Mouse (Mus musculus) cerebellum, postnatal 4 days (tissue): ENCODE results near the gene Col25a1.

Source experiments
- DNase-seq, 2 experiments: peaks; one replicate each; pipeline ENCODE4 v3.0.0; 2022; ENCODE audit warnings: low spot score in 2 of 2, mixed read lengths in 1 of 2

Col25a1 gene

DNA sequence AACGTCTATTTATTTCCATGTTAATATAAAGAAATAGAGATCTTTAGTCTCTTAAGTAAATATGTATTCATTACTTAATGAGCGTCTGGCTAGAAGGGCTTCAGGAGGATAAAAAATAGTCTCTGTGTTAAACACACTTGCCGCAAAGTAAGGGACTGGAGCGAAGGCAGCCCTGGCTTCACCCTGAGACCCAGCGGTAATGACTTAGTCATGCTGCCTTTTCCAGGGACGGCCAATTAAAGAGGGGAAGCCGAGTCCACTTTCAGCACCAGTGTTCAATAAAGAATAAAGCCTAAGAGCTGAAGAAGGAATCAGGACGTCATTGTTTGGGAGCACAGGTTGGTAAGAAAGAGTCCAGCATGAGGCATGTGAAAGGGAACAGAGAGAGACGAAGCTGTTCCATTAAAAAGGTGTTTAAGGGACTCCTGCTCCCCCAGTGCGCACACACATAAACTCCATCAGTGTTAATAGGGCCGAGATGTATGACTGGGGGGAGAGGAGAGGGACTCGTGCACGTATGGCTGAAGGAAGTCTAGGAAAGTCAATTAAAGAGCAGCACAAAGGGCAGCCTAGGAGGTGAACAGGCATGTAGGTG, 30.1 kb downstream of the Col25a1 start:
- no peak for DNase-seq

DNA sequence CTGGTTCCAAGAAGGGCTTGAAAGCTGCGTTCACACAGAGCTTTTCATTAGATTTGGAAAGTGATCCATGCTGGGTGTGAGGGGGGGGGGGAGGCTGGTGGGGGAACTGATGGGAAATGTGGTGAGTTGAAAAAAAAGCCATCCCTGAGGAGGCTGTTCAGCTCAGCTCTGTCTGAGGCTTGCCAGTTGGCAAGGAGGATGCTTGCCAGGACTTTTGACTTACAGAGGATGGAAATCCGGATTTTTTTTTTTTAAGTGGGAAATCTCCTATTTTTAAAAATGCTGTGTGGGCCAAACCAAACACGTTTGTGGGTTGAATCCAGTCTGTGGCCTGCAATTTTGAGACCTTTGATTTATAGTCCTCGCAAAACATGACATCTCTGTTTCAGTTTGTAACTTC, 35.6 kb downstream of the Col25a1 start:
- no peak for DNase-seq

DNA sequence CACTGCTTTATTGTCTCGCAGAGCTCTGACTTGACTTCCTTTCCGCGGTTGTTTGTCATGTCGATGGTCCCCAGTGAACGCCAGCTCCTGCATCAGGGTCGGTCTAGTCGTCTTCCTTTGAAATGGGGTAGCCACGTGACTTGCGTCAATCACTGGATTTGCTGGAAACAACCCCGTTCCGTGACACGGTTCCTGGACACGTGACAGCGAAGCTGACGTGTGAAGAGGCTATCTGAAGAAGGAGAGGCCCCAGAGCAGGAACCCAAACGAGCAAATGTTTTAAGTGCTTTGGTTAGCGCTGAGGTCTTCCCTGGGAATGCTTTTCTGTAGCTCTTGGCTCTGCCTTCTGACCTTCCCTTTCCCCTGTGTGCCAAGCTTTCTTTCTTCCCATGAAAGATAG, 41.5 kb downstream of the Col25a1 start:
- no peak for DNase-seq

DNA sequence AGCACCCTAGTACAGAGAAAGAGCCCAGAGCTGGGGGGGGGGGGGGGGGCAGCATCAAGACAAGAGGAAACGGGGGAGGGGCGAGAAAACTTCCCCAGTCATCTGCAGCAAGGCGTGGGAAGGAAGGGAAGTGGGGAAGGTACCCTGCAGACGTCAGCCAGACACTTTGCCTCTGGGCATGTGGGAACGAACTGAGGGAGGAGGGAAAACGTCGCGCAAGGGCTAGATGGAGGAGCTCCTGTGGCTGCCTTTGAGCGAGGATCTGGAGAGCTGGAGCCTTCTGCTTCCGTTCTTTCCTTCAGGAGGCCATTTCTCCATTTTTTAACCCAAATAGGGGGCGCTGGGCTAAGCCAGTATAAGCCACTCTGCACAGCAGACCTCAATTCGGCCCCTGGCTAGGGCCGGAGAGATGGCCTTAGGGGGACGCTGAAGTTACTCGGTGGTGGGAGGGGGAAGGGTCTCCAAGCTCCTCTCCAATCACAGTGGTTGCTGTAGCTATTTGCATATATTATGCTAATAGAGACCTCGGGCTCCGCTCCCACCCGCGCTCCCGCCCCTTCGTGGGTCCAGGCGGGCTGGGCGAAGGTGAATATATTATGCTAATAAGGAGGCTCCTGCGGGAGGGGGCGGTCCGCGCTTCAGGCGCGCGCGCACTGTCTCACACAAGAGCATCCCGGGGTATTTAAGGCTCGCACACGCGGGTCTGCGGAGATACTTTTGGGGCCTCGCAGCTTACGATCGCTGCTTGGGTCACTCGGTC, 49.1 kb downstream of the Col25a1 start:
- DNase-seq, result peak; percentile 46 to 63

DNA sequence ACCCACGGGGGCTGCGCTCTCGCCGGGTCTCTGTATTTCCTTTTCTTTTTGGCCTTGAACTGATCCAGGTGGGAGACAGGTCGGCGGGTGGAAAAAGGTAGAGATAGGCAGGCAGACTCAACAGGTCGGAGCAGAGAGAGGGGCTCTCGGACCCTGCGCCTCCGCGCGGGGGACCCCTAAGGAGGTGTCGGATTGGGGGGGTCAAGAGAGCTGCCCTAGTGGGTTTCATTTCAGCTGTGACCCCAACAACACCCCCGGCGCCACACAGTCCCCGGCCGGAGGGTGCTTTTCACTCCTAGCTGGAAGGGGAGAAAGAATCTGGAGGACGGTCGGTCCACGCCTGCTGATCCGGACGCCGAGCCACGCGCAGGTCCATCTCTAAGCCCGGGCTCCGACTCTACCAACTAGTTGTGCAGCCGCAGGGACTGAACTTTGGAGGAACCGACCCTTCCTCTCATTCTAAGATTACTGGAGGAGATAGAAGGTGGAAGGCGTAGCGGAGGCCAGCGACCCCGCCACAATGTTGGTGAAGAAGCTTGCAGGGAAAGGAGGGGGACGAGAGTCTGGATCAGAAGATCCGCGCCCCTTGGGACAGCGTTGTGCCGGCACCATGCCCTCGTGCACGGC, 49.8 kb downstream of the Col25a1 start:
- DNase-seq, result peak in 1 of 2 experiments; percentile 9

DNA sequence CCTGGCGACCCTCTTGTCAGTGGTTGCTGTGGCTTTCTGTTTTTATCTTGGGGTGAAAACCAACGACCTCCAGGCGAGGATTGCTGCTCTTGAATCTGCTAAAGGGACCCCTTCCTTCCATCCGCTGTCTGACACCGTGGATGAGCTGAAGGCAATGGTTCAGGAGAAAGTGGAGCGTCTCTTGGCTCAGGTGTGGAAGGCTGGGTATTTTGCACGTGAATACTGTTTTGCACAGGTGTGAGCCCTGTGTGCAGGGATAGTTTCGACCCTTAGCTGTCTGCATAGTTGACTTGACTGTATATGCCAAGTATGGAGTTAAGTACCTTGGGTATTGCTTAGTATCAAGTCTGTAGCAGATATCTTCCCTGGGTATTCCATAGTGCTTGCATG, 50.3 kb downstream of the Col25a1 start:
- DNase-seq, result no peak

DNA sequence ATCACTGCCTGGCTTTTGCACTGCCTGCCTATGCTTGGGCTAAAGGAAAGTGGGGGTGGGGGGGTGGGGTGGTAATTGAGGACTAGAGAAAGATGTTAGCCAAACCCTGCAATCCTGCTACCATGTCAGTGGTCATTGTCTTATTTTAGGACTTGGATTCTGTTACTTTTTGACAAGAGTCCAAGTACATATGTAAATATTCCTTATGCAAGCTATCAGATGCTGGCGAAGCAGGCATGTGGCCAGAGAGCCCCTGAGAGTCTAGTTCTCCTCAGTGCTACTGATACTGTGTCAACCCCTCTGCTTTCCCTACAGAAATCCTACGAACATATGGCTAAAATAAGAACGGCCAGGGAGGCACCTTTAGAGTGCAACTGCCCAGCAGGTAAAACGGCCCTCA, 51.1 kb downstream of the Col25a1 start:
- no peak for DNase-seq

DNA sequence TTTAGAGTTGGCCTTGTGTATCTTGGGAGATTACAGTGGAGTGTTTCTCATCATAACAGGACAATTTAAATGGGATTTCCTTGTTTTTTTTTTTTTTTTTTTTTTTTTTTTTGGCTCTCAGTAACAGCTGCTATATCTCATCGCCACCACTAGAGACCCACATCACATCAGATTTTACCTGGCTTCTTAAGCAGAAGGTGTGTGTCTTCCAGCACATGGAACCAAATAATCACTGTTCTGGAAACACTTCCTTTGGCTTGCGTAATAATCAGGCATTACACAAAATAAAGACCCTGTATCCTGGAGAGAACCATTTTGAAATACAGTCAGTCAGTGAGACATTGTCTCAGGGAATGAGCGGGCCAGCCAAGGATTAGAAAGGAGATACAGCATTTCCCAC, 53.8 kb downstream of the Col25a1 start:
- DNase-seq, result no peak

DNA sequence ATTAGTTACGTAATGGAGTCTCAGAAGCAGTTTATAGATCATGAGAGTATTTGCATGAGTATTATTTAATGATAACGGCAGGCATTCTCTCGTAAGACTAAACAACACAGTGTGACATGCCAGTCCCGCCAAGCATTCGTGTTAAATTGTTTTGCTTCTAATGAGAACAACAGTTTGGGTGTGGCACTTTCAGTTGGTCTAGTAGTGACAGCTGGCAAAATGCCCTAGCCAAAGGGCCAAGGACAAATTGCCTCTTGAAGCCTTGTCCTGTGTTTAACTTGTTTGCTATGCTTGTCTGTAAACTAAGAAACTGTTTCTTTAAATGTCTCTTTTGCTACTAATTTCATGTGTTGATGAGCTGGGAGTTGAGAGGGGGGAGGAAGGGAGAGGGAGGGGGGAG, 56.3 kb downstream of the Col25a1 start:
- DNase-seq, result no peak

DNA sequence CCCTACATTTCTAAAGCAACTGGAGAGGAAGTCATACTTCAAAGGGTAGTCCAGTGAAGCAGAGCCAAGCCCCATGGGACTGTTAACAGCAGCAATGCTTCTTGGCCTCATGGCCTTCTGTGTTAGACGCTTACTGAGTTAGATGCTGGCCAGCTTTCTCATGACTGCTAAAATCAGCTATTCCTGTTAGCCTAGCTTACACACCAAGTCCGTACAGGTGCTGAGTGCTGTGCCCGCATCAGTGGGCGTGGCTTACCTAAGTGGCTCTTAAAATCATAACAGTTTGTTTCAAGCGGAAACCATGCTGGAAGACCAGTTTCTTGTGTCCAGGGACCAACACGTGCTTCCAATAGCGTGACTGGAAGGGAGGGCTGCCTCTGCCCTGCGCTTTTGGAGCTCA, 62.1 kb downstream of the Col25a1 start:
- no peak for DNase-seq

DNA sequence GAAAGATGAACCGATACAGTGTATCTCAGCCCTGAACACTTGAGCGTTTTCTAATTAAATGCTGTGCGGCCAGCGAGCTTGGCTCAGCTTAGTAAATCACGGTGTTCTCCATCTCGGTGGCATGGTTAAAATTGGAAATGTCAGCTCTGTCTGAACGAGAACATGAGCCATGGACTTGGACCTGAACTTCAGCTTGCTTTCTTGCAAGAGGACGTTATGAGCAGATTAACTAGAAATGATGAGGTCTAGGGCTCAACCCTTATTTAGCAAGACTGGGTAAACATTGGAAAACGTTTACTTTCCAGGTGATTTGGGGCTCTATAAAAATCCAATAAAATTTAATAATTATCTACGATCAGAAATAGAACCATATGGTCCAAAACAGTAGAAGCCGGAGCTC, 83.3 kb downstream of the Col25a1 start:
- DNase-seq, result no peak

DNA sequence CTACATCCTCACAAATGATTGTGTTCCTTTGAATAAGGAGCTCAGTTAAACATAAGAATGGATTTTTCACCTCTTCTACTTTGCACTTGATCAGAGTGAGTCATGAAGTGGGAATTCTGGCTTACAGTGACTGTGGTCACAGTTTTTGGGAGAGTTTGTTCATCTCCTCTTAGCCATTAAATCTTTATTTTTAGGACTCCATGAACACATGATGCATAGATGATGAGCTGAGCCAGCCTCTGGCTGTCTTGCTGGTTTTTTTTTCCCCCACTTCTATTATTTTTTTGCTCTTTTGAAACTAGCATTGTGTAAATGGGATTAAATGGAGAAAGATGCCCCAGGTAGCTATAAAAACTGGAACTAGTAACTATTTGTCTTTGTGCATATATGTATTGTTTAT, 84.8 kb downstream of the Col25a1 start:
- no peak for DNase-seq

DNA sequence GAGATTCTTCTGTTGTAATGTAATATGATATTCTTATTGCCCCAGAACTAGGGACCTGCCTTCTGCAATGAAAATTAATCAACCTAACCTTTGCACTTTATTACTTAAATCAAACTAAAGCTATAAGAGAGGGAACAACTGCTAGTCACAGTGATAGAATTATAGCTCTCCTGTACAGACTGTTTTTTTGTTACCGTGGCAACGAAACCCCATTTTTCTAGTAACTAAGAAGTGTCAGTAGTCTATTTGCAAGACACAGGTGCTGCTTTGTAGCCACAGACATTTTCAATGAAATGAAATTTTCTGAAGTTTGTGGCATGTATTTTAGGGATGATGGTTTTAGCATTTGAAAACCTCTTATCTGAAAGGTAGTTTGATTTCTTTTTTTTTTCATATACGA, 85.3 kb downstream of the Col25a1 start:
- no peak for DNase-seq

DNA sequence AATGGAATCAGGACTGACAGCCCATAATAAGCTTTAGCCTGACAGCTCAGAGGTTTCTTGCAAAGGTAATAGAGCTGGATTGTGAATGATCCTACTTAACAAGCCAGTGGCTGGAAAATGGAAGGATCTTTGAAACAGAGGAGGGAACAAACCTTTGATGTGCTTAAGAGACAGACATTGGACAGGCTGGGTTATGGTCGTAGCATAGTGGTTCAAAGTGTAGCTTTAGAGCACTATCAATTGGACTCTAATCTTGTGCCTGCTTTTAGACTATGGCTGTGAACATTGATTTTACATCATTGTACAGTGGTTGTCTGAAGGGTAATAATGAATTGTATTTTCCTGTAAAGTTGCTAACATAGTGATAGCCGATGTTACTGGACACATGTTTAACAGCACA, 86.4 kb downstream of the Col25a1 start:
- no peak for DNase-seq

DNA sequence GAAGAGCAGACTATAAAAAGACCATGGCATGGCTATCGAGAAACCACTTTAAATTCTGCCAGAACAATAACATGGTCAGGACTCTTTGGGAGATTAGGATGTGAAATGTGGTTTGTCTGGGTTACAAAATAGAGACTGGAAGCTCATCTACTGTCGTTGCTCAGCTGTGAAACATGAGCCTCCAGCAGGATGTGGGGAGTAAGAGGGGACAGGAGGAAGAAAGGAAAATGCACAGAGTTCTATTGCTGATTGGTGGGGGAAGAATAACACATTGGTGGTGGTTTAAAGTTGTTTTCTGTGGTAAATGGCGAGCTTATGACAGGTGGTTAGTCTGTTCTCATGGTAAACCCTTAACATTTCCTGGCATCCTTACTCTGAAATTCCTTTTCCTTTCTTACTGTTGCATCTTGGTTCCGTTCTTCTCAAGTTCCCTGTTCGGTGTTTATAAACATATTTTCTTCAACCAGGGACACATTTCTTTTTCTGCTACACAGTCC, 87.0 kb downstream of the Col25a1 start:
- DNase-seq, result no peak

DNA sequence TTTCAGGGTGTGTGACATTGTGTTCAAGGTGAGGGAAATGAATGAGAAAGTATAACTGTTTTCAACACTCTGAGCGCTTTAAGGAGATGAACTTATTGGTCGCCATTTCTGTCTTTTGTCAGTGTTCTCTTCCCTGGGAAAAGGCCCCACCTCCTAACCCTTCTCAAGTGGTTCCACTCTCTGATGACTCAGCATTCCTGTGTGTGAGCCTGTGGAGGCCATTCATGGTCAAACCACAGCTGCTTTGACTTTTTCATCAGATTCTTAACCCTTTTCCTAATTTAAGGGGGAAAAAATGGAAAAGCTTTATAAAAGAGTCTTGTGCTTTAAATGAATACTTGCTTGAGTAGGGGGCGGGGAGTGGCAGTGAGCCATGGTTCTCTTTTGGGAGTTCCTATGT, 89.5 kb downstream of the Col25a1 start:
- DNase-seq, result no peak

DNA sequence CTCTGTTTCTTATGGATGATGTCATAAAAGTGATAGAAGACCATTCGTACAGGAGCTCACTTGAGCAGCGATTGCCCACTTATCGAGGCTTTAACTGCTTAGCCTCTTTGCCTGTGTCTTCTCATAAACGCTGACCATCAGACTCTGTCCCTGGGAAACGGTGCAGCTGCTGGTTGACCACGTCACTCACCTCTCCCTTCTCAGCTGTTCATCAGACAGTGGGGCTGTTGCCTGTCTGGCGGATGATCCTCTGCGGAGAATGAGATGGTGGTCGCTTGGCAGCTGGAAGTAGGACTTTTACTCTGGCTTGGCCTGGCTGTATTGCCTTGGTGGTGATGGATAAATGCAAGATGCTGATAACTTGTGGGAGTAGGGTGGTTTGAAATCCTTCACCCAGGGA, 96.9 kb downstream of the Col25a1 start:
- no peak for DNase-seq

DNA sequence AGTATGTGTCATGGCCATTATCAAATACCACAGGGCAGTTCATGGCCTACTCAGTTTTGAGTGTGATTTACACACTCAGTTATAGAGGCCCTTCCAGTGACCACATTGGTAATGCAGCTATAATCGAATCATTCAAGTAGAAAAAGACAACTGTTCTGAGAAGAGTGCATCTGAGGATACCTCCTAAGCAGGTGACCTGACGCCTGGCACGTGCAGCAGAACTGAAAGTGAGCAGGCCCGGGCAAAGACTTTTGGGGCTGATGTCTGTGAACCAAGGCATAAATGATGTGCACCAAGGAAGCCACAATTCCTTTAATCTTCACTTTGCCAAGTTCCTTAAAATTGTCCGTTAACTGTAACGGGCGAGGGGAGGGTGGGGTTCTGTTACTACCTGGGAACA, 101.6 kb downstream of the Col25a1 start:
- DNase-seq, result no peak

DNA sequence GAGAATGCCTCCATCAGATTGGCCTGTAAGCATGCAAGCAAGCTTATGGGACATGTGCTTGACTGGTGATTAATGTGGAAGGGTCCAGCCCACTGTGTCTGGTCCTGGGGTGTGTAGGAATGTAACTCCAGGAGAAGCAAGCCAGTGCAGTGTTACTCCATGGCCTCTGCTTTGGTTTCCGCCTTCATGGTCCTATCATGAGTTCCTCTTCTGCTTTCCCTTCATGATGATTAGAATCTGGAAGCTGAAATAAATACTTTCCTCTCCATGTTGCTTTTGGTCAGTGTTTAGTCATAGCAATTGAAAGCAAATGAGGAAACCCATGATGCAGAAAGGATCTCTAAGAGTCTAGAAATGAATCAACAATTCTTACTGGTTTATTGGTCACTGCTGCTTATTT, 103.9 kb downstream of the Col25a1 start:
- DNase-seq, result no peak

DNA sequence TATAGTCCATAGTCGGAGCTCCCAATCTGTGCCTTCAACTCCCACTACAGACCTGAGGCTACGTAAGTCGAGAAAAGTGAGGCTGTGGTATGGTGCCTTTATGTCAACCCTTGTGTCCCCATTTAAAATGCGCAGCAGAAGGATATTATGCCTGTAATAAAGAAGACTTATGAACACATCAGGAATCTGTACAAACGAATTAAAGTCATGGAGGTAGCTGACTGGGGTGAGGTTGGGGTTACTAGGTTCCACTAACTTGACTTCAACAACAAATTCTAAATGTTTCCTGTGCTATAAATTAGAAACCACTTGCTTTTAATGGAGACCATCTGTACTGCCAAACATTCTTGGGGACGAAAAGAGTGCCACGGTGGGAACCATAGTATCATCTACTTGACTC, 104.8 kb downstream of the Col25a1 start:
- no peak for DNase-seq

DNA sequence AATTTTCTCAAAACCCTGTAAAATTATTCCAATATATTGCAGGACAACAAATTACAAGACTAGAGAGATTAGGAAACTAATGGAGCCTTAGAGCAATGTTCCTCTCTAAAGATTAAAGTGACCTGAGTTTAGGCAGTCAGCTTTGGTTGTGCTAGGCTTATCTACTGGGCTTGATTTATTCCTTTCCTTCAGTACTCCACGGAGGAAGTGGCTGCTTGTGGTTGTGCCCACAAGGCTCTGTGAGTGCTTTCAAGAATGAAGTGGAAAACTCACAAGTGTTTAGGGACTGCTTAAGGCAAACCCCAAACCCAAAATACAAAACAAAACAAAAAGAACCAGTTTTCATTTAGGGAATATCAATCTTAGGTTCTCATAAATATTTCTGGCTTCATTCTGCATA, 106.6 kb downstream of the Col25a1 start:
- no peak for DNase-seq

DNA sequence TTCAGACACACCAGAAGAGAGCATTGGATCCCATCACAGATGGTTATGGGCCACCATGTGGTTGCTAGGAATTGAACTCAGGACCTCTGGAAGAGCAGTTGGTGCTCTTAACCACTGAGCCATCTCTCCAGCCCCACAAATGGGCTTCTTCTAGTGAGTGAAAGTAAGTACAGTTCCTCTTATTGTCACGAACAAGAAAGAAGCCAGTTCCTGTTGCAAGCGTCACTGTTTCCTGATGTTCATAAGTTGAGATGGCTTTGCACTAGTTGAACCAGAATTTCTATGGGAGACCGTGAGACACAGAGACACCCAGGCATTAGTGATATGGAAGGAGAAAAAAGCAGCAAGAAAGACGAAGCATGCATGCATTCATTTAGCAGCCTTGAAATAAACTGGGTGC, 110.6 kb downstream of the Col25a1 start:
- DNase-seq, result no peak

DNA sequence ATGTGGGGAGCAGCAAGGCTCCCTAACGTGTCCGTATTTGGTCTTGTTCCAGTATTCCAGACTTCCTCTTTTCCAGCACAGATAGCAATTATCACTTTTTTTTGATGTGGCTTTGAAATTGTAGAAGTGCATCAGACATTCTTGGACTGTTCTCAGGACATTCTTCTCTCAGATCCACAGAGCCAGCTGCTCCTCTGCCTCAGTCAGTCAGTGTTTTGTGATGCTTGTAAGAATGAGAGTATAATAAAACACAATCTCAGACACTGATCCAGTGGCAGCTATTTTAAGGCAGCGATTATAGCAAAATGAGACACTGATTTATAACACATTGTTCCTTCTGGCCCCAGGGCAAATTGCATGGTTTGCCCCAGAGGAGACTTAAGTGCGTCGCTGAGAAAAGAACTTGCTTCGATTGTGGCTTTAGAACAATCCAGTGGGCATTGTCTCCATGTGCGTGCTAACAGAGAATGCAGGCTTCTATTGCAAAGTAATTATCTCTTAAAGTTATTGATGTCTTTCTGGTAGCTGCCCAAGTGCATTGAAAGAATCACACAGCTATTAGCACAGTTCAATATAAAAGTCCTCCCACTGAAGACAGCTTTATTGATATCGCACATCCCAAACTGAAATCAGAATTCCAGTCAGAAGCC, 111.5 kb downstream of the Col25a1 start:
- DNase-seq, result no peak
